Mouse (Mus musculus): ENCODE measurements around the gene Fam102a.

GRCm38 (mm10) chr2:32534061-32534732 is 935 bp upstream of the Fam102a start:
- TF ChIP-seq CTCF (IDR thresholded peaks at IDR 0.05; ENCODE audit: control insufficient read depth, insufficient read depth, insufficient read length) (no peak), MYOG (IDR thresholded peaks at IDR 0.05; ENCODE audit: control insufficient read depth, extremely low read depth, insufficient read length) (no peak), CEBPB (IDR thresholded peaks at IDR 0.05; ENCODE audit: low read depth) (no peak), MAX (IDR thresholded peaks at IDR 0.05) (no peak), USF1 (IDR thresholded peaks at IDR 0.05; ENCODE audit: low read depth) (no peak)
